Mouse (Mus musculus): ENCODE measurements around the gene Chchd10. TPM values are rescaled to one million over a fixed set of nuclear protein-coding genes. Genes with fewer than 3 reads are reported as not detected.

The Chchd10 gene
- polyA plus RNA-seq, 1 experiment from 2014 or later: 8.7 TPM

GRCm38 (mm10) chr10:75931311-75931710 is 1.6 kb upstream of the Chchd10 start:
- 14% methylated on average over 7 of the region's 7 CpGs for WGBS
- no peaks in the 10 kb centered on the region for H3K36me3 ChIP-seq (replicated peaks; ENCODE audit: control insufficient read depth, insufficient read depth, low read depth, low read length)
- H3K4me1 ChIP-seq (ENCODE audit: control insufficient read depth, insufficient read depth, low read length): peaks cover 8% of the 10 kb centered on the region
- H3K9me3 ChIP-seq (replicated peaks; ENCODE audit: control insufficient read depth, low read length): no peaks in the 10 kb centered on the region
- no peak for ATAC-seq (replicated peaks; ENCODE audit: insufficient number of reproducible peaks, low FRiP score, low TSS enrichment, low read depth)
- peaks cover 10% of the 10 kb centered on the region for H3K27me3 ChIP-seq (ENCODE audit: control insufficient read depth, insufficient read depth, low read length)
- peak overlapping the region; percentile 64 for H3K4me3 ChIP-seq (ENCODE audit: low read depth, low read length)
- peak overlapping the region; percentile 93 for H3K9ac ChIP-seq (replicated peaks; ENCODE audit: low read length)
- peak overlapping the region; percentile 96 for H3K4me2 ChIP-seq (ENCODE audit: low read depth, low read length)
- no peak for DNase-seq (ENCODE audit: low spot score)
- no peak overlapping the region for H3K27ac ChIP-seq (replicated peaks; ENCODE audit: low read depth, low read length)

- Histone ChIP-seq H3K4me3 (ENCODE audit: low read depth, low read length) (peak overlapping the region; percentile 64), H3K4me1 (ENCODE audit: control insufficient read depth, insufficient read depth, low read length) (peaks cover 8% of the 10 kb centered on the region), H3K27ac (replicated peaks; ENCODE audit: low read depth, low read length) (0 out of 2 replicates have a peak overlapping the region, but pooled peaks have one; percentile 49), H3K4me2 (ENCODE audit: low read depth, low read length) (peak overlapping the region; percentile 96), H3K36me3 (replicated peaks; ENCODE audit: control insufficient read depth, insufficient read depth, low read depth, low read length) (no peaks in the 10 kb centered on the region), H3K27me3 (ENCODE audit: control insufficient read depth, insufficient read depth, low read length) (peaks cover 16% of the 10 kb centered on the region), H3K9ac (replicated peaks; ENCODE audit: low read length) (peak overlapping the region; percentile 93), H3K9me3 (replicated peaks; ENCODE audit: control insufficient read depth, low read length) (no peaks in the 10 kb centered on the region)
- DNase-seq (ENCODE audit: low spot score): peak; percentile 80
- peak; percentile 80 for ATAC-seq (replicated peaks; ENCODE audit: insufficient number of reproducible peaks, low FRiP score, low TSS enrichment, low read depth)
- WGBS: 1% methylated on average over 30 of the region's 44 CpGs
These were observed 750 bp upstream of the Chchd10 start for GRCm38 (mm10) chr10:75932081-75932678.

- Histone ChIP-seq H3K36me3 (replicated peaks; ENCODE audit: control insufficient read depth, insufficient read depth, low read depth, low read length) (no peaks in the 10 kb centered on the region), H3K4me2 (ENCODE audit: low read depth, low read length) (peak overlapping the region; percentile 87), H3K27me3 (ENCODE audit: control insufficient read depth, insufficient read depth, low read length) (peaks cover 17% of the 10 kb centered on the region), H3K9me3 (replicated peaks; ENCODE audit: control insufficient read depth, low read length) (no peaks in the 10 kb centered on the region), H3K9ac (replicated peaks; ENCODE audit: low read length) (no peak overlapping the region), H3K4me1 (ENCODE audit: control insufficient read depth, insufficient read depth, low read length) (peaks cover 8% of the 10 kb centered on the region), H3K27ac (replicated peaks; ENCODE audit: low read depth, low read length) (no peak overlapping the region), H3K4me3 (ENCODE audit: low read depth, low read length) (peak overlapping the region; percentile 43)
- DNase-seq (ENCODE audit: low spot score) (no peak), ATAC-seq (replicated peaks; ENCODE audit: insufficient number of reproducible peaks, low FRiP score, low TSS enrichment, low read depth) (no peak)
- 87% methylated on average over 1 of the region's 1 CpGs for WGBS
These were observed 2.1 kb downstream of the Chchd10 start for GRCm38 (mm10) chr10:75934991-75935390.

- Histone ChIP-seq H3K4me2 (ENCODE audit: low read depth, low read length) (peak within 1 kb of the TSS; percentile 87), H3K27ac (replicated peaks; ENCODE audit: low read depth, low read length) (no peak within 1 kb of the TSS), H3K4me3 (ENCODE audit: low read depth, low read length) (peak within 1 kb of the TSS; percentile 43), H3K4me1 (ENCODE audit: control insufficient read depth, insufficient read depth, low read length) (peaks cover 8% of the 10 kb centered on the region), H3K36me3 (replicated peaks; ENCODE audit: control insufficient read depth, insufficient read depth, low read depth, low read length) (no peaks in the 10 kb centered on the region), H3K27me3 (ENCODE audit: control insufficient read depth, insufficient read depth, low read length) (peaks cover 17% of the 10 kb centered on the region), H3K9ac (replicated peaks; ENCODE audit: low read length) (peak within 1 kb of the TSS; percentile 43), H3K9me3 (replicated peaks; ENCODE audit: control insufficient read depth, low read length) (no peaks in the 10 kb centered on the region)
- peak; percentile 26; the same call in 1 of the 2 replicates for ATAC-seq (replicated peaks; ENCODE audit: insufficient number of reproducible peaks, low FRiP score, low TSS enrichment, low read depth)
- peak; percentile 88 for DNase-seq (ENCODE audit: low spot score)
- 1% methylated on average over 46 of the region's 51 CpGs for WGBS
These were observed 3.0 kb downstream of the Chchd10 start, which contains the start of gene Mmp11 for GRCm38 (mm10) chr10:75935680-75936541. TSS of gene Mmp11 (minus strand) at chr10:75936496.

GRCm38 (mm10) chr10:75936909-75937667 is 4.2 kb downstream of the Chchd10 start:
- H3K4me1 ChIP-seq (ENCODE audit: control insufficient read depth, insufficient read depth, low read length): peaks cover 3% of the 10 kb centered on the region
- H3K4me3 ChIP-seq (ENCODE audit: low read depth, low read length): no peak overlapping the region
- DNase-seq (ENCODE audit: low spot score): no peak
- no peak overlapping the region for H3K9ac ChIP-seq (replicated peaks; ENCODE audit: low read length)
- H3K27me3 ChIP-seq (ENCODE audit: control insufficient read depth, insufficient read depth, low read length): peaks cover 14% of the 10 kb centered on the region
- no peak for ATAC-seq (replicated peaks; ENCODE audit: insufficient number of reproducible peaks, low FRiP score, low TSS enrichment, low read depth)
- H3K4me2 ChIP-seq (ENCODE audit: low read depth, low read length): no peak overlapping the region
- no peak overlapping the region for H3K27ac ChIP-seq (replicated peaks; ENCODE audit: low read depth, low read length)
- no peaks in the 10 kb centered on the region for H3K9me3 ChIP-seq (replicated peaks; ENCODE audit: control insufficient read depth, low read length)
- WGBS: 30% methylated on average over 18 of the region's 18 CpGs
- H3K36me3 ChIP-seq (replicated peaks; ENCODE audit: control insufficient read depth, insufficient read depth, low read depth, low read length): no peaks in the 10 kb centered on the region

GRCm38 (mm10) chr10:75937851-75938643 is 5.1 kb downstream of the Chchd10 start:
- 48% methylated on average over 10 of the region's 10 CpGs for WGBS
- no peak for DNase-seq (ENCODE audit: low spot score)
- no peaks in the 10 kb centered on the region for H3K36me3 ChIP-seq (replicated peaks; ENCODE audit: control insufficient read depth, insufficient read depth, low read depth, low read length)
- no peak overlapping the region for H3K4me3 ChIP-seq (ENCODE audit: low read depth, low read length)
- no peak for ATAC-seq (replicated peaks; ENCODE audit: insufficient number of reproducible peaks, low FRiP score, low TSS enrichment, low read depth)
- H3K4me2 ChIP-seq (ENCODE audit: low read depth, low read length): no peak overlapping the region
- H3K9ac ChIP-seq (replicated peaks; ENCODE audit: low read length): no peak overlapping the region
- no peak overlapping the region for H3K27ac ChIP-seq (replicated peaks; ENCODE audit: low read depth, low read length)
- peaks cover 14% of the 10 kb centered on the region for H3K27me3 ChIP-seq (ENCODE audit: control insufficient read depth, insufficient read depth, low read length)
- H3K9me3 ChIP-seq (replicated peaks; ENCODE audit: control insufficient read depth, low read length): no peaks in the 10 kb centered on the region
- no peaks in the 10 kb centered on the region; the same call in none of the 2 replicates for H3K4me1 ChIP-seq (ENCODE audit: control insufficient read depth, insufficient read depth, low read length)

GRCm38 (mm10) chr10:75939481-75940234 is 6.7 kb downstream of the Chchd10 start:
- DNase-seq (ENCODE audit: low spot score) (no peak), ATAC-seq (replicated peaks; ENCODE audit: insufficient number of reproducible peaks, low FRiP score, low TSS enrichment, low read depth) (no peak)
- H3K4me3 ChIP-seq (ENCODE audit: low read depth, low read length): no peak overlapping the region
- H3K4me1 ChIP-seq (ENCODE audit: control insufficient read depth, insufficient read depth, low read length): no peaks in the 10 kb centered on the region; the same call in 1 of the 2 replicates
- no peaks in the 10 kb centered on the region for H3K9me3 ChIP-seq (replicated peaks; ENCODE audit: control insufficient read depth, low read length)
- no peak overlapping the region for H3K9ac ChIP-seq (replicated peaks; ENCODE audit: low read length)
- no peaks in the 10 kb centered on the region for H3K36me3 ChIP-seq (replicated peaks; ENCODE audit: control insufficient read depth, insufficient read depth, low read depth, low read length)
- no peak overlapping the region for H3K4me2 ChIP-seq (ENCODE audit: low read depth, low read length)
- WGBS: 42% methylated on average over 9 of the region's 9 CpGs
- H3K27ac ChIP-seq (replicated peaks; ENCODE audit: low read depth, low read length): no peak overlapping the region
- H3K27me3 ChIP-seq (ENCODE audit: control insufficient read depth, insufficient read depth, low read length): peaks cover 14% of the 10 kb centered on the region
